ENCODE assay signal across 8 mouse cellular contexts in the genomic region with DNA sequence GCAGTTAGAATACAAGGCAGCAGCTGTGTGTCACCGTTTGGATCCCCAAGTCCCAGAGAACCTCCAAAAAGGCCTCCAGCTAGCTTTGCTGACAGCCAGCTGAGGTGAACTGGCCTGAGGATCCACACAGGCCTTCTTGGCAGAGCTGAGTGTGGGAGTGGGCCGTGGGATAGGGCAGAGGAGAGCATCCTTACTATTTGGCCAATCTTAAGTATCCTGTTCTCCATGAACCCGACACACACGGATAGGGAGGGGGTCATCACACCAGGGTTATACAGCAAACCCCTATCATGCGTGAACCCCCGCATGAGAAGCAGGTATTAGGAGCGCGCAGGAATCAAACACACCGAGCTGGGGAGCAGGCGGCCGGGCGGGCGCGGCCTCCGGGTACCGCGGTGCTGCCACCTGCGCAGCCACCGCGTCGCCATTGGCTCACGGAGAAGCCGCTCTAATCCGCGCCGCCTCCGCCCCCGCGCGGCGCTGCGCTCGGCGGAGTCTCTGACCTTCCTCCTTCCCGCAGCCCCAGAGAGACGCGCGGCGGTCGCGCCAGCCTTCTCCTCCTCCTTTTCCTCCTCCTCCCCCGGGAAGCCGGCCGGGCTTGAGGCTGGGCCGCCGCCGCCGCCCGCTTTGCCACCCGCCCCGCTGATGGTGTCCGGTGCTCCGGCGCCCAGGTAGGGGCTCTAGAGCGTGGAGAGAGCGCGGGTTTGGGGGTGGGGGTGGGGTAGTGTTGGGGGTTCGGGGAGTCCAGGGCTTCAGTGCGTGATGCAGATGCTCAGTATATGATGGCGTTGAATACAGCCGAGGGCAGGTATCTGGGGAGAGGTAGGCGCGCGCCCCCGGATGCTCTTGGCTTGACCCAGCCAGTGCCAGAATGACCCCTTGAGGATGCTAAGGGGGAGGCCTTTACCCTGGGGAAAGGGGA. TPM values are rescaled to one million over a fixed set of nuclear protein-coding genes. Genes with fewer than 3 reads are reported as not detected.
DNase-seq lines count a peak whose midpoint lies in the region; ATAC-seq and TF ChIP-seq lines count a peak whose summit lies in the region.

A gene (plus strand): TSS at position 421 of the 922 bp plus-strand sequence.

- H3K4me3 ChIP-seq in layer of hippocampus, adult 2 months = peak within 1 kb of the TSS; percentile 73
- peak within 1 kb of the TSS; percentile 25; the same call in 1 of the 2 replicates for H3K4me3 ChIP-seq in lung, postnatal 0 days (ENCODE audit: low read depth, low read length)

- 2% methylated on average over 45 of the region's 65 CpGs for WGBS in lung, postnatal 0 days

- peak within 1 kb of the TSS; percentile 50 for H3K4me2 ChIP-seq in lung, postnatal 0 days (replicated peaks; ENCODE audit: low read depth, low read length)

- H3K4me1 ChIP-seq in lung, postnatal 0 days (ENCODE audit: insufficient read depth, low read depth, low read length) = no peaks in the 10 kb centered on the region

- H3K27me3 ChIP-seq in lung, postnatal 0 days (replicated peaks; ENCODE audit: insufficient read depth, low read length) = peaks cover 23% of the 10 kb centered on the region

- no peak for TF ChIP-seq EP300 in lung, postnatal 0 days (IDR thresholded peaks at IDR 0.05)

- H3K36me3 ChIP-seq in lung, postnatal 0 days (ENCODE audit: insufficient read depth, low read length) = no peaks in the 10 kb centered on the region

- no peaks in the 10 kb centered on the region for H3K9me3 ChIP-seq in lung, postnatal 0 days (ENCODE audit: low read length)

- H3K27ac ChIP-seq in layer of hippocampus, adult 2 months = peak within 1 kb of the TSS; percentile 96
- H3K27ac ChIP-seq in lung, postnatal 0 days (ENCODE audit: low read length) = no peak within 1 kb of the TSS

- peak; percentile 56 for ATAC-seq in lung, postnatal 0 days
- ATAC-seq in erythroid progenitor cell, adult 5-6 weeks (replicated peaks; ENCODE audit: low FRiP score, poor library complexity, severe bottlenecking) = no peak

- DNase-seq in layer of hippocampus, adult 11-12 months (ENCODE audit: low spot score) = peak; percentile 77
- DNase-seq in layer of hippocampus, adult 9-10 months (ENCODE audit: low spot score) = no peak
- peak; percentile 89 for DNase-seq in cerebellum, adult 9-10 months
- peak; percentile 67 to 76 for DNase-seq in frontal cortex, postnatal 10 days (ENCODE audit: low spot score in 2 of 2)
- DNase-seq in layer of hippocampus, adult 2 months (ENCODE audit: low spot score in 2 of 2) = peak; percentile 74 to 75
- peak; percentile 27 for DNase-seq in lung, postnatal 0 days (ENCODE audit: low spot score)
- peak; percentile 85 to 87 for DNase-seq in right cerebral cortex, postnatal 10 days (ENCODE audit: low spot score in 2 of 2)

- no peak within 1 kb of the TSS for H3K9ac ChIP-seq in lung, postnatal 0 days (replicated peaks; ENCODE audit: low read depth)

- TF ChIP-seq CTCF in layer of hippocampus, adult 2 months (conservative IDR thresholded peaks at IDR 0.05) = no peak
- no peak for TF ChIP-seq CTCF in lung, postnatal 0 days (IDR thresholded peaks at IDR 0.05)

RNA-seq across cellular contexts. Expression of the gene that starts here (rescaled TPM):
- 100 to 1,000 TPM; 321 to 335 TPM for total RNA-seq in layer of hippocampus, adult 2 months (2021)
- 0.45 and 0.70 TPM in 2 replicates for polyA plus RNA-seq in lung, postnatal 0 days (2015; fragmentation: Nextera tagmentation; extraction: Ambion mirVana)
- total RNA-seq in erythroid progenitor cell, adult 5-6 weeks (2015; ENCODE audit: low replicate concordance) = not detected in 2 replicates
- total RNA-seq in erythroid progenitor cell, adult 5-6 weeks (2017; ENCODE audit: low replicate concordance) = not detected in 2 replicates

Comparison
In these comparisons a context has a peak if more than half of its experiments do, and no peak if none do; other contexts are left out.
1. RNA of the gene that starts here (total RNA-seq): 321 to 335 TPM in layer of hippocampus, adult 2 months; not detected in erythroid progenitor cell, adult 5-6 weeks; every median in the first group is over 100 times any median in the second.
2. Peak in DNase-seq, ATAC-seq, H3K4me3 ChIP-seq and H3K4me2 ChIP-seq in lung, postnatal 0 days; RNA of the gene not detected or under 1 TPM.